7 mouse cellular contexts compared by ENCODE assay signal in genomic region chr11:70000396-70000898, GRCm38 (mm10). TPM values are rescaled to one million over a fixed set of nuclear protein-coding genes. Genes with fewer than 3 reads are reported as not detected.
DNase-seq lines count a peak whose midpoint lies in the region; ATAC-seq and TF ChIP-seq lines count a peak whose summit lies in the region.

TSS of gene Dvl2 (plus strand) at chr11:70000595.

- H3K4me1 ChIP-seq in embryonic facial prominence, embryonic 10.5 days: peaks cover 46% of the 10 kb centered on the region
- peaks cover 6% of the 10 kb centered on the region for H3K4me1 ChIP-seq in intestine, postnatal 0 days (replicated peaks; ENCODE audit: control insufficient read depth, insufficient read depth, low read length)
- peaks cover 49% of the 10 kb centered on the region for H3K4me1 ChIP-seq in limb, embryonic 12.5 days (replicated peaks)
- H3K4me1 ChIP-seq in midbrain, embryonic 15.5 days: peaks cover 56% of the 10 kb centered on the region
- H3K4me1 ChIP-seq in spleen, adult 2 months (ENCODE audit: control insufficient read depth, insufficient read depth, insufficient read length): peaks cover 7% of the 10 kb centered on the region; the same call in 1 of the 2 replicates

- H3K9ac ChIP-seq in intestine, postnatal 0 days (ENCODE audit: low read depth, low read length): peak within 1 kb of the TSS; percentile 82
- H3K9ac ChIP-seq in limb, embryonic 12.5 days (replicated peaks): peak within 1 kb of the TSS; percentile 84
- H3K9ac ChIP-seq in midbrain, embryonic 15.5 days: peak within 1 kb of the TSS; percentile 69

- TF ChIP-seq CTCF in intestine, postnatal 0 days (IDR thresholded peaks at IDR 0.05; ENCODE audit: low read depth): no peak
- no peak for TF ChIP-seq CTCF in spleen, adult 2 months (IDR thresholded peaks at IDR 0.05; ENCODE audit: extremely low read depth, insufficient read depth, insufficient read length, insufficient replicate concordance)

- peak; percentile 96 for DNase-seq in adrenal gland, postnatal 14 days
- peak; percentile 96 for DNase-seq in embryonic facial prominence, embryonic 10.5 days (ENCODE audit: low spot score)
- DNase-seq in gonadal fat pad, adult 2 months (ENCODE audit: low read depth): no peak
- DNase-seq in spleen, adult 2 months (ENCODE audit: low read depth in 1 of 2, low spot score in 2 of 2): peak; percentile 91 to 96

- no peaks in the 10 kb centered on the region for H3K27me3 ChIP-seq in embryonic facial prominence, embryonic 10.5 days (replicated peaks; ENCODE audit: low read depth, poor library complexity, severe bottlenecking)
- H3K27me3 ChIP-seq in intestine, postnatal 0 days (replicated peaks; ENCODE audit: control insufficient read depth, insufficient read depth, low read length): no peaks in the 10 kb centered on the region
- H3K27me3 ChIP-seq in limb, embryonic 12.5 days: no peaks in the 10 kb centered on the region
- H3K27me3 ChIP-seq in midbrain, embryonic 15.5 days (replicated peaks): no peaks in the 10 kb centered on the region
- no peaks in the 10 kb centered on the region for H3K27me3 ChIP-seq in spleen, adult 2 months (ENCODE audit: control insufficient read depth, insufficient read depth, low read length)

- peak within 1 kb of the TSS; percentile 94 for H3K27ac ChIP-seq in embryonic facial prominence, embryonic 10.5 days (replicated peaks)
- peak within 1 kb of the TSS; percentile 87 for H3K27ac ChIP-seq in intestine, postnatal 0 days (ENCODE audit: low read depth, low read length)
- peak within 1 kb of the TSS; percentile 97 for H3K27ac ChIP-seq in limb, embryonic 12.5 days
- H3K27ac ChIP-seq in midbrain, embryonic 15.5 days: peak within 1 kb of the TSS; percentile 98
- H3K27ac ChIP-seq in spleen, adult 2 months (ENCODE audit: insufficient read depth, low read length): peak within 1 kb of the TSS; percentile 86

- TF ChIP-seq POLR2A in spleen, adult 2 months (IDR thresholded peaks at IDR 0.05; ENCODE audit: low read depth, low read length): peak; percentile 81

- H3K36me3 ChIP-seq in embryonic facial prominence, embryonic 10.5 days (replicated peaks): peaks cover 47% of the 10 kb centered on the region
- peaks cover 20% of the 10 kb centered on the region for H3K36me3 ChIP-seq in intestine, postnatal 0 days (ENCODE audit: control insufficient read depth, insufficient read depth)
- H3K36me3 ChIP-seq in limb, embryonic 12.5 days: peaks cover 39% of the 10 kb centered on the region
- H3K36me3 ChIP-seq in midbrain, embryonic 15.5 days (replicated peaks): peaks cover 9% of the 10 kb centered on the region
- H3K36me3 ChIP-seq in spleen, adult 2 months (ENCODE audit: control insufficient read depth, insufficient read depth, low read length): peaks cover 19% of the 10 kb centered on the region

- H3K4me2 ChIP-seq in intestine, postnatal 0 days (replicated peaks; ENCODE audit: low read depth): peak within 1 kb of the TSS; percentile 96
- H3K4me2 ChIP-seq in limb, embryonic 12.5 days: peak within 1 kb of the TSS; percentile 93
- H3K4me2 ChIP-seq in midbrain, embryonic 15.5 days: peak within 1 kb of the TSS; percentile 83

- no peaks in the 10 kb centered on the region for H3K9me3 ChIP-seq in embryonic facial prominence, embryonic 10.5 days
- no peaks in the 10 kb centered on the region for H3K9me3 ChIP-seq in intestine, postnatal 0 days (ENCODE audit: control insufficient read depth)
- H3K9me3 ChIP-seq in limb, embryonic 12.5 days: no peaks in the 10 kb centered on the region
- no peaks in the 10 kb centered on the region for H3K9me3 ChIP-seq in midbrain, embryonic 15.5 days

- ATAC-seq in intestine, postnatal 0 days: peak; percentile 45
- ATAC-seq in limb, embryonic 12.5 days (ENCODE audit: insufficient number of reproducible peaks, insufficient read depth, low FRiP score, low TSS enrichment, low read depth): peak; percentile 45
- ATAC-seq in midbrain, embryonic 15.5 days (replicated peaks): peak; percentile 60

- under 1% methylated on average over 48 of the region's 48 CpGs for WGBS in embryonic facial prominence, embryonic 10.5 days
- under 1% methylated on average over 48 of the region's 48 CpGs for WGBS in intestine, postnatal 0 days
- under 1% methylated on average over 48 of the region's 48 CpGs for WGBS in limb, embryonic 12.5 days
- WGBS in midbrain, embryonic 15.5 days: under 1% methylated on average over 48 of the region's 48 CpGs
- WGBS in spleen, adult 2 months: under 1% methylated on average over 47 of the region's 48 CpGs

- peak within 1 kb of the TSS; percentile 99 for H3K4me3 ChIP-seq in embryonic facial prominence, embryonic 10.5 days
- H3K4me3 ChIP-seq in intestine, postnatal 0 days (ENCODE audit: low read depth, low read length): peak within 1 kb of the TSS; percentile 84
- peak within 1 kb of the TSS; percentile 77 for H3K4me3 ChIP-seq in limb, embryonic 12.5 days (replicated peaks)
- peak within 1 kb of the TSS; percentile 67 for H3K4me3 ChIP-seq in midbrain, embryonic 15.5 days
- peak within 1 kb of the TSS; percentile 72 for H3K4me3 ChIP-seq in spleen, adult 2 months (ENCODE audit: extremely low read depth, insufficient read depth, insufficient read length)

RNA-seq across cellular contexts. Expression of gene Dvl2, which starts in this region (rescaled TPM):
- total RNA-seq in adrenal gland, postnatal 14 days (2021): 16.0 and 23.1 TPM in 2 replicates
- polyA plus RNA-seq in embryonic facial prominence, embryonic 10.5 days (2016; fragmentation: Nextera tagmentation; extraction: Ambion mirVana): 59.0 and 59.8 TPM in 2 replicates
- 13.7 and 19.1 TPM in 2 replicates for polyA plus RNA-seq in gonadal fat pad, adult 2 months (2012; rRNA removed)
- 9.1 TPM in 2 replicates for polyA plus RNA-seq in intestine, postnatal 0 days (2015; fragmentation: Nextera tagmentation; extraction: Ambion mirVana)
- polyA plus RNA-seq in limb, embryonic 12.5 days (2016; fragmentation: Nextera tagmentation; extraction: Ambion mirVana): 69.4 and 69.5 TPM in 2 replicates
- 30.4 and 31.0 TPM in 2 replicates for polyA plus RNA-seq in midbrain, embryonic 15.5 days (2015; fragmentation: Nextera tagmentation; extraction: Ambion mirVana)
- polyA plus RNA-seq in spleen, adult 2 months (2012; rRNA removed): 21.4 and 22.3 TPM in 2 replicates
